Mouse (Mus musculus): ENCODE results near the gene Slc39a11.

Gene Slc39a11

GRCm38 (mm10) chr11:113197624-113198023, 452.3 kb downstream of the Slc39a11 start:
- DNase-seq (ENCODE audit: low read depth, low spot score): no peak

GRCm38 (mm10) chr11:113196234-113197007, 453.5 kb downstream of the Slc39a11 start:
- DNase-seq (ENCODE audit: low read depth, low spot score): no peak

Data from brain, embryonic 18.5 days (tissue).